Mouse (Mus musculus) forebrain, postnatal 0 days (tissue): Measurements from ENCODE around the gene Pnpla2. TPM values are rescaled to one million over a fixed set of nuclear protein-coding genes. Genes with fewer than 3 reads are reported as not detected.

Experiments used
- ATAC-seq: fragments of 200-750 bp; cut with Nextera tagmentation; 2 replicates; pipeline ENCODE4 v1.8.0; 2017; ENCODE audit warnings: mild to moderate bottlenecking, moderate library complexity
- DNase-seq: peaks from one replicate; pipeline ENCODE4 v3.0.0-alpha.2; 2015
- H3K27ac ChIP-seq: fragments of 300-500 bp; sonication (generic); 2 replicates; pipeline ENCODE4 v1.5.1; 2014; ENCODE audit warnings: low read depth, mild to moderate bottlenecking, antibody characterized with exemption, low read length, moderate library complexity, mixed read lengths
- H3K27me3 ChIP-seq: fragments of 300-500 bp; sonication (generic); 2 replicates; pipeline ENCODE4 v1.6.1; 2014; ENCODE audit warnings: mild to moderate bottlenecking, low read length, mixed read lengths; ENCODE audit not compliant: insufficient read depth
- H3K36me3 ChIP-seq: fragments of 300-500 bp; sonication (generic); 2 replicates; pipeline ENCODE4 v1.6.1; 2014; ENCODE audit warnings: mild to moderate bottlenecking, moderate library complexity; ENCODE audit not compliant: insufficient read depth
- H3K4me1 ChIP-seq: fragments of 300-500 bp; sonication (generic); 2 replicates; pipeline ENCODE4 v1.6.1; 2014; ENCODE audit warnings: antibody characterized with exemption; ENCODE audit not compliant: insufficient read depth
- H3K4me2 ChIP-seq: fragments of 300-500 bp; sonication (generic); 2 replicates; pipeline ENCODE4 v1.6.1; 2014; ENCODE audit warnings: low read depth, mild to moderate bottlenecking, moderate library complexity
- H3K4me3 ChIP-seq: fragments of 300-500 bp; sonication (generic); 2 replicates; pipeline ENCODE4 v1.5.1; 2014; ENCODE audit warnings: low read depth, low read length, mixed read lengths
- H3K9ac ChIP-seq: fragments of 300-500 bp; sonication (generic); 2 replicates; pipeline ENCODE4 v1.6.1; 2014; ENCODE audit warnings: mild to moderate bottlenecking
- H3K9me3 ChIP-seq: fragments of 300-500 bp; sonication (generic); 2 replicates; pipeline ENCODE4 v1.6.1; 2016; ENCODE audit warnings: low read length
- CTCF ChIP-seq: sonication (generic); IDR thresholded peaks from 2 replicates; pipeline ENCODE4 v1.5.1; 2016; ENCODE audit warnings: antibody characterized with exemption, control low read depth, low read depth
- WGBS: fragments of 180-500 bp; shearing (Covaris S2); extraction: QIAGEN DNeasy Blood & Tissue Kit; methylation state at CpG from one replicate; pipeline ENCODE4 v1.1.7; 2014; 5-methylcytosine and 5-hydroxymethylcytosine counted together
- polyA plus RNA-seq: library from polyadenylated mRNA; unstranded; fragments of >200 nt; fragmentation: Nextera tagmentation; extraction: Ambion mirVana; gene quantifications from 2 replicates; pipeline ENCODE4 v1.2.1, GENCODE M21; 2015
- total RNA-seq: library from RNA; depleted of rRNA; stranded (reverse); fragments of >200 nt; gene quantifications from 2 replicates; pipeline ENCODE4 v1.2.3, GENCODE M21; 2014

Pnpla2 gene
- total and polyA plus RNA-seq, 2 experiments from 2014 or later, result 7.7 to 22.4 TPM

DNA sequence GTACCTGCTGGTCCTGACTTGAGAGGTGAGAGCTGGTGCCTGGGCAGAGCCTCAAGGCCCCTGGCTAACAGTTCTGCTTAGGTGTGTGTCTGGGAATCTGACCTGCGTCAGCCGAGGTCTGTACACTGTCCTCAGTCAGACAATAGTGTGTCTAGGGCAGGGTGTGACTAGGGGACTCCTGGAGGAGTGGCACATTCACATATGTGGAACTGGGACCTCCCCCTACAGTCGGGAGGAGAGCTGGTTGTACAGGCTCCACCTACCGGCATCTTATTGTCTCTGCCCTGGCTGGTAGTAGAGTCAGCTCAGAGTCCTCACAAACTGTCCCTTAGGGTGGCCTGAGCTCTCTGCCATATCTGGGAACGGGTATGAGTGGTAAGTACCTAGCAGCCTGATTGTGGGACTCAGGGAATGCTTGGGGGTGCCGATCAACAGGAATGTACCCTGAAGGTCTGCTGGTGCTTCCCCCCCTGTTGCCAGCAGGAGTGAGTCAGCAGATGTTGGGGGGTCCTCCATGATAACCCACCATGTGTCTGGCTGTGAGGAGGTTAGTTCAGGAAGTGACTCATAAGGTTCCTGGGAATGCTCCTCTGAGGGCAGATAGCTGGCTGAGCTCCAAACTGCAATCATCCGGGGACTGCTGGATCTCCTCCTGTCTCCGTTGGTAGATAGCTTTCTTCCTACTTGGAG lies 13.7 kb downstream of the Pnpla2 start:
- peaks cover 25% of the 10 kb centered on the region for H3K27me3 ChIP-seq
- H3K27ac ChIP-seq, result peak overlapping the region; percentile 84
- peak; percentile 59 for TF ChIP-seq CTCF
- H3K4me1 ChIP-seq, result peaks cover 20% of the 10 kb centered on the region; the same call in 1 of the 2 replicates
- peak; percentile 82 for DNase-seq
- no peaks in the 10 kb centered on the region for H3K9me3 ChIP-seq
- ATAC-seq, result peak; percentile 84
- peak overlapping the region; percentile 72 for H3K4me2 ChIP-seq
- peak overlapping the region; percentile 62 for H3K4me3 ChIP-seq
- 8% methylated on average over 8 of the region's 8 CpGs for WGBS
- peaks cover 23% of the 10 kb centered on the region for H3K36me3 ChIP-seq
- H3K9ac ChIP-seq, result peak overlapping the region; percentile 69

DNA sequence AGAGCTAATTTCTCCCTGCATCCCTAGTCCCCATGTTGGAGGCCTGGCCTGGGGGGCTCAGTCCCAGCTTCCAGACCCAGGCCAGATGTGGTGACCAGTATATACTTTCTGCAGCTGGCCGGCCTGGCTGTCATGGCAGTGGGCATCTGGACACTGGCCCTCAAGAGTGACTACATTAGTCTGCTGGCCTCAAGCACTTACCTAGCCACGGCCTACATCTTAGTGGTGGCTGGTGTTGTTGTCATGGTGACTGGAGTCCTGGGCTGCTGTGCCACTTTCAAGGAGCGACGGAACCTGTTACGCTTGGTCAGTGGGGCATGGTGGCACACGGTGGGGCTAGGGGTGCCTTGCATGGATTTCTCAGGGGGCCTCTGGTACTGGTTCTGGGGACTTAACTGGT lies 14.4 kb downstream of the Pnpla2 start:
- no peak for TF ChIP-seq CTCF
- 87% methylated on average over 6 of the region's 6 CpGs for WGBS
- no peaks in the 10 kb centered on the region for H3K9me3 ChIP-seq
- no peak for ATAC-seq
- peak overlapping the region; percentile 72 for H3K4me2 ChIP-seq
- peaks cover 18% of the 10 kb centered on the region for H3K27me3 ChIP-seq
- peaks cover 27% of the 10 kb centered on the region for H3K4me1 ChIP-seq
- DNase-seq, result no peak
- H3K4me3 ChIP-seq, result peak overlapping the region; percentile 62; the same call in 1 of the 2 replicates
- peak overlapping the region; percentile 69 for H3K9ac ChIP-seq
- peak overlapping the region; percentile 84; the same call in 1 of the 2 replicates for H3K27ac ChIP-seq
- peaks cover 23% of the 10 kb centered on the region for H3K36me3 ChIP-seq

- Histone ChIP-seq H3K9ac (no peak overlapping the region), H3K9me3 (no peaks in the 10 kb centered on the region), H3K27me3 (peaks cover 12% of the 10 kb centered on the region), H3K27ac (peak overlapping the region; percentile 9; the same call in 1 of the 2 replicates), H3K4me3 (no peak overlapping the region), H3K4me2 (peak overlapping the region; percentile 72; the same call in 1 of the 2 replicates), H3K36me3 (peaks cover 23% of the 10 kb centered on the region), H3K4me1 (peaks cover 28% of the 10 kb centered on the region)
- DNase-seq, result no peak
- TF ChIP-seq CTCF, result no peak
- ATAC-seq, result no peak
- 90% methylated on average over 18 of the region's 18 CpGs for WGBS
These were observed 15.1 kb downstream of the Pnpla2 start for GRCm38 (mm10) chr7:141469901-141470636.

GRCm38 (mm10) chr7:141470637-141470944 lies 15.6 kb downstream of the Pnpla2 start:
- Histone ChIP-seq H3K9ac (no peak overlapping the region), H3K4me2 (no peak overlapping the region), H3K27ac (no peak overlapping the region), H3K27me3 (peaks cover 7% of the 10 kb centered on the region), H3K36me3 (peaks cover 23% of the 10 kb centered on the region), H3K4me1 (peaks cover 28% of the 10 kb centered on the region), H3K4me3 (no peak overlapping the region), H3K9me3 (no peaks in the 10 kb centered on the region)
- no peak for TF ChIP-seq CTCF
- 94% methylated on average over 10 of the region's 10 CpGs for WGBS
- DNase-seq (no peak), ATAC-seq (no peak)

GRCm38 (mm10) chr7:141471236-141471635 lies 16.2 kb downstream of the Pnpla2 start:
- no peak for TF ChIP-seq CTCF
- DNase-seq (no peak), ATAC-seq (no peak)
- WGBS, result 88% methylated on average over 1 of the region's 1 CpGs
- Histone ChIP-seq H3K27ac (no peak overlapping the region), H3K9ac (no peak overlapping the region), H3K4me2 (no peak overlapping the region), H3K4me1 (peaks cover 28% of the 10 kb centered on the region), H3K4me3 (no peak overlapping the region), H3K9me3 (no peaks in the 10 kb centered on the region), H3K27me3 (peaks cover under 1% of the 10 kb centered on the region; the same call in 1 of the 2 replicates), H3K36me3 (peaks cover 23% of the 10 kb centered on the region)

DNA sequence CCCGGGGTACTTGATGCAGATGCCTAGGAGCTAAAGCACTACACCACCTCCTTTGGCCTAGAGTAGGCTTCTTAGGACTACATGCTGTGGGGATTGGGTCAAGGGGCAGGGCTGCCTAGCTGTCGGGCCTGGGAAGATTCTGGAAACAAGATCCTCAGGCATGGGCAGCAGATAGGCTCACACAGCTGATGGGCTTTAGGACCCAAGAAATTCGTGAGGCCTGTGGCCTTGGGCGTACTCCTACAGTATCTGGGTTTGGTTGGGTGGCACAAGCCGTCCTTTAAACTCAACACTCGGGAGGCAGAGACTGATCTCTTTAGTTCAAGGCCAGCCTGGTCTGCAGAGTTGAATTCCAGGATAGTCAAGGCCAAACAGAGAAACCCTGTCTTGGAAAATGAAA lies 17.2 kb downstream of the Pnpla2 start:
- H3K27me3 ChIP-seq, result no peaks in the 10 kb centered on the region
- no peak overlapping the region for H3K9ac ChIP-seq
- no peak overlapping the region for H3K4me3 ChIP-seq
- 82% methylated on average over 6 of the region's 6 CpGs for WGBS
- H3K4me2 ChIP-seq, result no peak overlapping the region
- H3K27ac ChIP-seq, result no peak overlapping the region
- peaks cover 23% of the 10 kb centered on the region for H3K4me1 ChIP-seq
- no peaks in the 10 kb centered on the region for H3K9me3 ChIP-seq
- peaks cover 23% of the 10 kb centered on the region for H3K36me3 ChIP-seq
- no peak for TF ChIP-seq CTCF
- no peak for DNase-seq
- ATAC-seq, result no peak

DNA sequence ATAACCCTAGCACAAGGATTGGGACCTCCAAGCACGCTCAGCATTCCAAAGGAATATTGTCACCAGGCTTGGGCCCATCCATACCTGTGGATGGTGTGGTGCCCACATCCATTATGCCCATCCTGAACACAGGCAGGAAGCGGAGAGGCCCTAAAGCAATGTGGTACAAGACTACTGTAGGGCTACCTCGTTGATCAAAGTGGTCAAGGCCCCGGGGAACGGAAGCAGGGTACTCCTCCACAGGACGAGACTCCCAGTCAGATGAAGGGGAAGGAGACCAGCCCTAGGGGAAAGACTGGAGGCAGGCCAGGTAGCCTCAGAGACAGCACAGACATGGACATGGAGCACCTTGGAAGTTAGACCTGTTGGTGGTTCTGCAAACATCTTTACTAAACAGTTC lies 17.8 kb downstream of the Pnpla2 start:
- Histone ChIP-seq H3K36me3 (peaks cover 23% of the 10 kb centered on the region), H3K4me2 (no peak overlapping the region), H3K4me3 (no peak overlapping the region), H3K27me3 (no peaks in the 10 kb centered on the region), H3K27ac (no peak overlapping the region), H3K9me3 (no peaks in the 10 kb centered on the region), H3K9ac (no peak overlapping the region), H3K4me1 (peaks cover 22% of the 10 kb centered on the region)
- 88% methylated on average over 6 of the region's 6 CpGs for WGBS
- TF ChIP-seq CTCF, result no peak
- ATAC-seq, result no peak
- no peak for DNase-seq
